Mouse (Mus musculus) lung, postnatal 0 days (tissue): Measurements from ENCODE around the gene Babam2.

ENCODE experiments used
- CTCF ChIP-seq: IDR thresholded peaks from 2 replicates; pipeline ENCODE4 v1.5.1; 2016; ENCODE audit warnings: antibody characterized with exemption, mild to moderate bottlenecking
- EP300 ChIP-seq: IDR thresholded peaks from 2 replicates; pipeline ENCODE4 v1.6.1; 2016; ENCODE audit warnings: antibody characterized with exemption, mild to moderate bottlenecking, control low read depth

DNA sequence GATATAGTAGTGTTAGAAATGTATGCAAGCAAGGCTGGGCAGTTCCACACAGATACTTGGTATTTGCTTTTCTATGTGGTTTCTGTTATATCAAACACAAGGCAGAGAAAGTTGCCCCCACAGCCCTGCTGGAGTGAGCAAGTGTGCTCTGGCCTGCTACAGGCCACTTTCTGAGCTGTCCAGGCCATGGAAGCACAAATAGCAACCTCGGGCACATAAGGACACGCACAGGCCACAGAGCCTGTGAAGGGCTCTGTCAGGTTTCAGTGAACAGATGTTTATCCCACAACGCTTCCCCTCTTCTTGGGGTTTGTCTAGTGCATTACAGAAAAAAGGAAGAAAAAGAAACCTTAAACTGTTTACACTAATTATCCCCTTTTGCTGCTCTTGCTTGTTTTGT, 236.9 kb downstream of the Babam2 start:
- no peak for TF ChIP-seq CTCF
- no peak for TF ChIP-seq EP300
